Mouse (Mus musculus): ENCODE measurements around the gene Hkdc1.

DNA sequence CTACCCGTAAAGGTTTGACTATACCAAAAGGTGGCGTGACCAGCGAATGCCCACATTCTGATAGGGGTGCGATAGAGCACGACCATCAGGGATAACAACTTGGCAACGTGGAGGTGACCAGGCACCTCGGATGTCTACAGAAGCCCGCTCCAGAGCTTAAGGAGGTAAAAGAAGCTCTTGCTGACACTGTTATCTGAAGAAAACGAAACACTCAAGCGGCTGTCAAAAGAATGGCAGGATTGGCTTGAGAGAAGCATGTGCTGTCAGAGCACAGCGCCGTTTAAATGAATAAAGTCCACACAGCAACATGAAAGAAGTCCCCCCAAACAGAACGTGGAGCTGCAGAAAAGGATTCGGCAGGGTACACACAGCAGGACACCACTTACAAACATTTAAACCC, 89.0 kb downstream of the Hkdc1 start:
- TF ChIP-seq CTCF (IDR thresholded peaks at IDR 0.05; ENCODE audit: low read depth) (no peak), EP300 (optimal IDR thresholded peaks at IDR 0.05) (no peak)

Measured in stomach, postnatal 0 days (tissue).